Mouse (Mus musculus) right cerebral cortex, adult 2 months (tissue): ENCODE data around the gene Cacna2d3.

Experiments
- DNase-seq, 2 experiments: peaks; one replicate each; pipeline ENCODE4 v3.0.0; 2021 to 2022; ENCODE audit warnings: low spot score in 2 of 2

Cacna2d3 gene

DNA sequence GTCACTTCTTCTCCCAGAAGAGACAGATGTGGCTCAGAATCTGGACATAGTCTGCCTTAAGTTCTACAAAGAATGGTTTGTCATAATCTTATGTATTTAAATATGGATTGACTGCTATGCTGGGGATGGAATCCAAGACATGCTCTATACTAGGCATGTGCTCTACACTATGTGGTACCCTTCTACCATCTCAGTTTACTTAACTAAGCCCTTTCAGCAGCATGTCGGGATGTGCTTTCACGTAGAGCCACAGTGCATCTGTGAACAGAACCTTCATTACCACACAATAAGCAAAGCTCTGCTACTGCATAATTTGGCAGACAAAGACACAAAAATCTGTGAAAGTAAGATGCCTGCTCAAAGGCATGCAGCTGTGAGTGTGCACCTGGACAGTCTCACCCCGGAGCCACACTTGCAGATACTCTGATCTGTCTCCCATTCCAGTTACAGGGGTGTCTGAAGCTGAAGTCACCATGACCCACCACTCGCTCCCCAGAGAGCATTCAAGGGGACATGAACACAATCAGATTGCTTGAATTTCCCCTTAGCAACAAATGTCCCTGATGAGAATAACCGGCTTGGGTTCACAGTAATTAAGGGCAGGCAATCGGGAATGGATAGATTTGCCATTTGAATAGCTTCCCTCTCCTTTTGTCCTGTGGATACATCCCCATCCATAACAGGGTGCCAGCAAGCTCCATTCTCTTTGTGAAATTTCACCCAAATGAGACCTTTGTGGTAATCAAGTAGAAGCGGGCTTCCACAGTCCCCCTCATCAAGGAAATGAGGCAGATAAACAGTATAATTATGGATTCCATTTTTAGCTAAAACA, 773.4 kb downstream of the Cacna2d3 start:
- DNase-seq = no peak

GRCm38 (mm10) chr14:28932746-28933293, 788.8 kb downstream of the Cacna2d3 start:
- no peak for DNase-seq

DNA sequence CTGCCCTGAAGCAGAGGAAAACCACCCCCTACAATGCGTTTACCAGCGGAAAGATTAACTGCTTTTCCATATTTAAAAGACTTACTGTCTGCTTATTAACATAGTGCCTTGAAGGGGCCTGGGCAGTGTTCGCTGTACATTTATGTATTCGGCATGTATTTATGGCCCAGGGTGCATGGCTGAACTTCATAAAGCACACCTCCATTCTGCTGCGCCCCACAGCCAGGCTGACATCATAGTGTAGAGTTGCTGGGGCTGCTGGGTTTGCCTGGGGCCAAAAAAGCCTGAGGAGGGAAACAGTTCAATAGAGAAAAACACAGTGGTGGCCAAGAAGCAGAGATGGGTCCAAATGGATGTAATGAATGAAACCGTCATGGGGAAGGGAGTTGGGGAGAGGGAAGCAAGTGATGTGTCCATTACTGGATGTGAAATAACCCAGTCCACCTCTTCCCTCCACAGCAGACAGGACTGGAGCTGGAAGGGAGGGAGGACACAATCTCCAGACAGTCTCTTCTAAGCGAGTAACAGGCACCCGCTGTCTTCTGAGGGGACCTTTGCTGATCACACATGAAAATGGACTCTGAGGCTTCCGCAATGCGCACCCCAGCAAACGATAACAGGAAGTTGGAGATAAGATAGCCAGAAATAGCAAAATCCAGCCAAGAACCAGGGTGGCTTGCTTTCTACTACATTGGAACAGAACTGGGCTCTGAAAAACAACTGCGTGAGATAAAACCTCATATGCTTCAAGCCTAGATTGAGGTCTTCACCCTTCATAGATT, 798.3 kb downstream of the Cacna2d3 start:
- no peak for DNase-seq

DNA sequence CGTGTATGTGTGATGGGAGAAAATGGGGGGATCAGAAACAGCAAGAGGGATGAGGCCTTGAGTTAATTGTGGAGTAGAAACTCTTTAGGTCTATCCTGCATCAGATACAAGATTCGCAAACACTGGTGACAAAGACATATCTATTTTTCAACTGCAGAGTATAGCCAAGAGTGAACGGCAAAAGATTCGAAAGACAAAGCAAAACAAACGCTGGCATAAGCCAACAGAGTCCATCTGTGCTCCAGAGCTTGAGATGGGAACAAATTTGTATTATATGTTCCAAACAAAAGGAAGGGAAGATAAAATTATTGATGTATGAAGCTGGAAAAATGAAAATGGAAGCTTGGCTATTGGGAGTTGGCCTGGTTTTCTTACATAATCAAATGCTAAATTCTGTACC, 802.8 kb downstream of the Cacna2d3 start:
- DNase-seq = no peak

DNA sequence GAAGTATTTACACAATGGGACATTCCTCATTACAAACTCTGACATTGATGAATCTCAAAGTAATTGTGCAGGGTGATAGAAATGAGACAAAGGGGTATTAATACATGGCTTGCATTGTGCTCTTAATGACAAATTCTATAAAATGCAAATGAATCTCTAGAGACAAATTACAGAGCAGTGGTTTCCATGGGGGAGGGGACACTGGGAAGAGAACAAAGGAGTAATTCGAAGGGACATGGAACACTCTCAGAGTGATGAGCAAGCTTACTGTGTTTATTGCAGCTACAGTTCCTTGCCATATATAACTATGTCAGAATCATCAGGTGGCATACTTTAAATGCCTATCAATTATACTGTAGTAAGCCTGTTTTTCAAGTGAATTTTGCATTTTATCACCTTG, 806.7 kb downstream of the Cacna2d3 start:
- no peak for DNase-seq

DNA sequence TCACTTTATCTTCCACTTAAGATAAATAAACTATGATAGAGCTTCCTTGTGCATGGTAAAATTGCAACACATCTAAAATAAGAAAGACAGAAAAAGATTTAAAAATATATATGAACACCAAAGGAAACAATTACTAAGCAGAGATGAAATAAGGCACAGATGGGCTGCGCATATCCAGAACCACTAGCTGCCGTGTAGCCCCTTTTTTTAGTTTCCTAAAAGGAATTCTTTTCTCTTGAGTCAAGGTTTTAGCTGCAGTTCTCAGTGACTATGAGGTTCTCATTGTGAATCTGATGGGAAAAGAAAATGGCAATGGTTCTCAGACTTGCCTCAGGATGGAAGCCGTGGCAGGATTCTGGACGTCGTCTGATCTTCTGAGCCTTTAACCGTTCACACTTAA, 814.0 kb downstream of the Cacna2d3 start:
- no peak for DNase-seq

DNA sequence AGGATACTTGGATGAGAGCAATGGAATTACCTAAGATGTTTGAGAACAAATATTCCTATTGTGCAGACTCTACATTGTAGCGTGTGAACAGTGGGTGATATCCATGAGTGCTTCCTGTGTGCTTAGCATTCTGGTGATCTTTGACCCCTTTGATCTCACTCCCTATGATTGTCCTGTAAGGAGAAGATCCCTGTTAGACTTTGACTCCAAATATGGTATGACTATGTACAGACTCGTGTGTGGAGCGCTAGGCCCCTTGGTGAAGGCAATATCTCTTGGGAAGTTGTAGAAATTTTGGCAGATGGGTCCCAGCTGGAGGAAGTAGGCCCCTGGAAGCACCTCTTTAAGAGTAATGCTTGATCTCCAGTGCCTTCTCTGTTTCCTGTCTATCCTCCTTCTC, 829.1 kb downstream of the Cacna2d3 start:
- DNase-seq = no peak

- no peak for DNase-seq
Measured at GRCm38 (mm10) chr14:28887373-28887772, 834.3 kb downstream of the Cacna2d3 start.

- DNase-seq = no peak
Measured at GRCm38 (mm10) chr14:28886661-28887060, 835.0 kb downstream of the Cacna2d3 start.

GRCm38 (mm10) chr14:28870983-28871382, 850.7 kb downstream of the Cacna2d3 start:
- DNase-seq = no peak

DNA sequence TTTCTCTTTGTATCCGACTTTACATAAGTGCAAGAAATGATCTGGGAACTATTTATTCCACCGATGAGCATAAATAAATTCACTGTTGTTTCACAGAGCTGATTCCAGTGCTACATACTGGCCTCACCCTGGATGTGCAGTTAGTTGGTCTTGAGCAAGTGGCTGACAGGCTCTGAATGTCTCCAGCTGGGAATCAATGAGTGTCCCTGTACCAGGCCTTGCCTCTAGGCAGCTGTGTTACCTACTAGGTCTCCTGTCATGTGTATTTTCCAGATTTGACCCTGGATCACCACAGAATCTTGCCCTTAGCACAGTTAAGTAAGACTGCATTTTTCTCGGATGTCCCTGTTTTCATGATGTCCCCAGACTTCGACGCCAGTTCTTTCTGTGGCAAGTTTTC, 851.3 kb downstream of the Cacna2d3 start:
- DNase-seq = no peak

GRCm38 (mm10) chr14:28864925-28865324, 856.7 kb downstream of the Cacna2d3 start:
- no peak for DNase-seq

DNA sequence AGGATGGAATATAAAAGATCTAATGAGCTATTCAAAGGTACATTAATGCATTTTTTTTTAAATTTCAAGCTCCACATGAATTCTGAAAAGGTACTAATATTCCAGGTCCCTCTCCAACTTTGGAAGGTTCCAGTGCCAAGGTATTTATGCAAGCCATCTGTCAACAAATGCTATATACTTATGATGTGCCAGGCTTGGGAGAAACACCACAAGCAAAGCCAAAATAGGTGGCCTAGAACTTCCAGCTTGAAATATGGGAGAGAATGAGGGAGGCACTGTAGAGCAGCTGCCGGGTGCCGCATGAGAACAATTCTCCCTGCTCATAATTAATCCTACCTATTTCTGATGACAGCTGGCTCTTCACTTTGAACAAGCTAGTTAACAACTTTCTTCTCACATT, 860.5 kb downstream of the Cacna2d3 start:
- no peak for DNase-seq
